Mouse (Mus musculus) forebrain, embryonic 16.5 days (tissue): ENCODE data around the gene Rapgef5. TPM values are rescaled to one million over a fixed set of nuclear protein-coding genes. Genes with fewer than 3 reads are reported as not detected.
A peak's percentile ranks its signal among the peaks of the same experiment; 100 is the strongest.

Experiments
- ATAC-seq: fragments of 200-750 bp; cut with Nextera tagmentation; 2 replicates; pipeline ENCODE4 v1.8.0; 2017; ENCODE audit warnings: mild to moderate bottlenecking, moderate library complexity
- H3K27ac ChIP-seq: fragments of 300-500 bp; sonication (generic); 2 replicates; pipeline ENCODE4 v1.5.1; 2014; ENCODE audit warnings: low read length, control low read depth
- H3K27me3 ChIP-seq: fragments of 300-500 bp; sonication (generic); replicated peaks from 2 replicates; pipeline ENCODE4 v1.6.1; 2014; ENCODE audit warnings: low read length; ENCODE audit not compliant: control insufficient read depth, insufficient read depth
- H3K36me3 ChIP-seq: fragments of 300-500 bp; sonication (generic); 2 replicates; pipeline ENCODE4 v1.6.1; 2014; ENCODE audit not compliant: control insufficient read depth, insufficient read depth
- H3K4me1 ChIP-seq: fragments of 300-500 bp; sonication (generic); replicated peaks from 2 replicates; pipeline ENCODE4 v1.6.1; 2014; ENCODE audit warnings: low read length; ENCODE audit not compliant: control insufficient read depth, insufficient read depth
- H3K4me2 ChIP-seq: fragments of 300-500 bp; sonication (generic); 2 replicates; pipeline ENCODE4 v1.6.1; 2014; ENCODE audit warnings: mild to moderate bottlenecking, low read length, control low read depth
- H3K4me3 ChIP-seq: fragments of 300-500 bp; sonication (generic); replicated peaks from 2 replicates; pipeline ENCODE4 v1.5.1; 2014; ENCODE audit warnings: mild to moderate bottlenecking, low read length, control low read depth
- H3K9ac ChIP-seq: fragments of 300-500 bp; sonication (generic); replicated peaks from 2 replicates; pipeline ENCODE4 v1.6.1; 2014; ENCODE audit warnings: low read depth, low read length, control low read depth
- H3K9me3 ChIP-seq: fragments of 300-500 bp; sonication (generic); 2 replicates; pipeline ENCODE4 v1.6.1; 2016; ENCODE audit warnings: low read length; ENCODE audit not compliant: control insufficient read depth
- WGBS: fragments of 180-500 bp; shearing (Covaris S2); extraction: QIAGEN DNeasy Blood & Tissue Kit; methylation state at CpG from one replicate; pipeline ENCODE4 v1.1.7; 2014; 5-methylcytosine and 5-hydroxymethylcytosine counted together
- polyA plus RNA-seq: library from polyadenylated mRNA; unstranded; fragments of >200 nt; fragmentation: Nextera tagmentation; extraction: Ambion mirVana; gene quantifications from 2 replicates; pipeline ENCODE4 v1.2.1, GENCODE M21; 2015

Rapgef5 gene
- polyA plus RNA-seq, 1 experiment from 2014 or later, result 36.6 TPM

GRCm38 (mm10) chr12:117728178-117728611 is 211.9 kb downstream of the Rapgef5 start:
- Histone ChIP-seq H3K9ac (no peak overlapping the region), H3K4me2 (no peak overlapping the region), H3K27me3 (no peaks in the 10 kb centered on the region), H3K4me3 (no peak overlapping the region), H3K4me1 (peaks cover 4% of the 10 kb centered on the region; the same call in 1 of the 2 replicates), H3K27ac (peak overlapping the region; percentile 3; the same call in 1 of the 2 replicates), H3K36me3 (peaks cover 2% of the 10 kb centered on the region; the same call in 1 of the 2 replicates), H3K9me3 (no peaks in the 10 kb centered on the region)
- peak; percentile 75 for ATAC-seq
- 39% methylated on average over 3 of the region's 3 CpGs for WGBS

DNA sequence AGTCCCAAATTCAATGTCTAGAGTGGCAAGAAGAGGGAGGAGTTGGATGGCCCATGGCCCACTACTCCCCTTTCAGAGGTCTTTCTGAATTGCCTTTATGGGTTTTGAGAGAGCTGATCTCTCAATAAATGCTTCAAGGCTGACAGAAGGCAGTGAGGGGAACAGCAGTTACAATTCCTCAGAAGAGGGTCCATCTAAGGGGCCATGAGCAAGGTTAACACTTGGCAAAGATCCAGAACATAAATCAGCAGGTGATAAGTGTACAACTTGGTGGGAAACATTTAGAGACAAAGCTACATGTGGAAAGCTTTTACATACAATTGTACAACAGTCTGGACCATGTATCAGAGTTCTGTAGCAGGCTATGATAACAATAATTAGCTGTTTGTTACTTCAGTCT is 217.3 kb downstream of the Rapgef5 start:
- Histone ChIP-seq H3K4me2 (no peak overlapping the region), H3K27ac (no peak overlapping the region), H3K4me3 (no peak overlapping the region), H3K4me1 (peaks cover 20% of the 10 kb centered on the region), H3K36me3 (no peaks in the 10 kb centered on the region), H3K27me3 (no peaks in the 10 kb centered on the region), H3K9me3 (no peaks in the 10 kb centered on the region), H3K9ac (no peak overlapping the region)
- ATAC-seq, result no peak

GRCm38 (mm10) chr12:117736130-117736529 is 219.9 kb downstream of the Rapgef5 start:
- 95% methylated on average over 3 of the region's 3 CpGs for WGBS
- no peak overlapping the region for H3K9ac ChIP-seq
- no peak for ATAC-seq
- H3K4me1 ChIP-seq, result peaks cover 20% of the 10 kb centered on the region
- no peaks in the 10 kb centered on the region for H3K27me3 ChIP-seq
- no peak overlapping the region for H3K4me2 ChIP-seq
- H3K36me3 ChIP-seq, result peaks cover 4% of the 10 kb centered on the region
- H3K9me3 ChIP-seq, result no peaks in the 10 kb centered on the region
- no peak overlapping the region for H3K27ac ChIP-seq
- H3K4me3 ChIP-seq, result no peak overlapping the region

GRCm38 (mm10) chr12:117736928-117737327 is 220.6 kb downstream of the Rapgef5 start:
- WGBS, result 10% methylated on average over 2 of the region's 2 CpGs
- Histone ChIP-seq H3K4me2 (no peak overlapping the region), H3K9ac (no peak overlapping the region), H3K27ac (peak overlapping the region; percentile 39), H3K4me3 (no peak overlapping the region), H3K27me3 (no peaks in the 10 kb centered on the region), H3K9me3 (no peaks in the 10 kb centered on the region), H3K4me1 (peaks cover 20% of the 10 kb centered on the region), H3K36me3 (peaks cover 4% of the 10 kb centered on the region)
- peak; percentile 94 for ATAC-seq

DNA sequence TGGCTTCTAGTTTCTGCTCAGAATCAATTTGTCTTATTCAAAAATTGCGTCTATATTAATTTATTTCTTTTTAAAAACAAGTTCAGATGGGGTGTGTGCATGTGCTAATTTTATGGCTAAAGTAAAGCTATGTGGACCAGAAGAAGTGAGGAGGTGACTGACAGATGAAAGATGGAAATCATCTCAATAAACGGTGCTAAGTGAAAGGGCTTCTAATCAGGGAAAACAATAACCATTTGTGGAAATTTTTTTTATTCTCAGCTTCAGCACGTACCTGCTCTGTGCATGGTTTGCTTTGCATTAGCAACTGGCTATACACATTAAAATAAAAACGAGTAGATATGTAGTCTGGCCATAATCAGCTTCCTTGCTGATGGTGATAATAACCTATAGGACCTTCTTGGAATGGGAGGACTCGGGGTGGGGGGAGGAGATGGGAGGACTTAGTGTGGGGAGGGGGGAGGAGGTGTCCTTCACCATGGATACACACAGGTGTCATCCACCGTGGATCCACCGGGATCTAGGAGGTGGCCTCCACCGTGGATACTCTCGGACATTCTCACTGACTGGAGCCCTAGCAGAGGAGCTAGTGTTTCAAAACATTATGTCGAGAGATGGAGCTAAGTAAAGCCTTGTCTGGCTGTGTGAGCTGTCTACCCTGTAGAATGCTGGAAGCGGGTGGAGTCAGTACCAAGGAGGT is 221.2 kb downstream of the Rapgef5 start:
- no peak overlapping the region for H3K4me3 ChIP-seq
- ATAC-seq, result peak; percentile 26; the same call in 1 of the 2 replicates
- H3K27me3 ChIP-seq, result no peaks in the 10 kb centered on the region
- no peak overlapping the region for H3K4me2 ChIP-seq
- 68% methylated on average over 11 of the region's 11 CpGs for WGBS
- no peaks in the 10 kb centered on the region for H3K9me3 ChIP-seq
- peaks cover 4% of the 10 kb centered on the region for H3K36me3 ChIP-seq
- H3K9ac ChIP-seq, result no peak overlapping the region
- peak overlapping the region; percentile 39 for H3K27ac ChIP-seq
- H3K4me1 ChIP-seq, result peaks cover 20% of the 10 kb centered on the region

GRCm38 (mm10) chr12:117742487-117742886 is 226.2 kb downstream of the Rapgef5 start:
- no peak overlapping the region for H3K4me2 ChIP-seq
- peaks cover 5% of the 10 kb centered on the region for H3K4me1 ChIP-seq
- WGBS, result 75% methylated on average over 1 of the region's 1 CpGs
- H3K9me3 ChIP-seq, result no peaks in the 10 kb centered on the region
- H3K27me3 ChIP-seq, result no peaks in the 10 kb centered on the region
- ATAC-seq, result no peak
- H3K4me3 ChIP-seq, result no peak overlapping the region
- H3K27ac ChIP-seq, result no peak overlapping the region
- peaks cover 4% of the 10 kb centered on the region for H3K36me3 ChIP-seq
- no peak overlapping the region for H3K9ac ChIP-seq

DNA sequence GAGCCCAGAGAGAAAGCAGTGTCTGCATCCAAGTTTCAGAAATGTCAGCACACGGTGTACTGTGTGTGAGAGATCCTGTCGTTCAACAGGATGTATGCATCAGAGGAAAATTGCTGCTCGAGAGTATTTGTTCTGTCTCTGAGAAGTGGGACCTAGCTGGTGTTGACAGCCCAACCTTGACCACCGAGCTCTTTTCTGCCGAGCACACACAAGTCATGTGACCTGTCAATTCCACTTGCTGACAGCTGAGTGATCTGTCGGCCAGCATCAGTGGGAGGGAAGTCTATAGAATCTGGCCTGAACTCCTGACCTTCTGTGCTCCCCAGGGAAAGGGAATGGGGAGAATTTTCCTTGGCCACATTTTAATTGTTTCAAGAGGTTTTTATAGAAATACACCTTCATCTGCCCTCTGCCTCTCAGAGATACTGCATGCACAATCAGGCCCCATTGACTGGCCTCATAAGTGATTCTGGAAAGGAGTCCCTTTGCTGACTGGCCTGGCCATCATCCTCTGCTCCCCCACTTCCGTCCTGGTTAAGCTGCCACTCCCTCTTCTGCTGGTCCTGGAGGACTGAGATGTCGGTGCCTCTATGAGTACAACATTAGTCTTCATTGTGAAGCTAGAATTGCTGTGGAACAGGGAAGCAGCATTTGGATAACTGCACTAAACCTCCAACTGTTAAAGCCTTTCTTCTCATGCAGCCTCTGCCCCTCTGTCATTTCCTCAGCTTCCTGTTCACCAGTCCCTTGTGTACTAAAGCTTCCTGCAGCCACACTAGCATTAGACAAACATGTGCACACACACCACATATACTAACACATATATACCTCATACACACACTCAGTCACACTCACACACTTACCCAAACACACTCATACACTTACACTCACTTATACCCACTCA is 228.6 kb downstream of the Rapgef5 start:
- no peak for ATAC-seq
- H3K36me3 ChIP-seq, result peaks cover 1% of the 10 kb centered on the region

GRCm38 (mm10) chr12:117746611-117747010 is 230.3 kb downstream of the Rapgef5 start:
- H3K9me3 ChIP-seq, result no peaks in the 10 kb centered on the region
- H3K9ac ChIP-seq, result no peak overlapping the region
- no peak overlapping the region for H3K4me3 ChIP-seq
- H3K36me3 ChIP-seq, result no peaks in the 10 kb centered on the region; the same call in none of the 2 replicates
- no peak for ATAC-seq
- H3K4me2 ChIP-seq, result no peak overlapping the region
- H3K27ac ChIP-seq, result no peak overlapping the region
- 86% methylated on average over 7 of the region's 7 CpGs for WGBS
- H3K4me1 ChIP-seq, result peaks cover 9% of the 10 kb centered on the region
- no peaks in the 10 kb centered on the region for H3K27me3 ChIP-seq

More for the DNA sequence above, 228.6 kb downstream of the Rapgef5 start:
- Histone ChIP-seq H3K4me1 (no peaks in the 10 kb centered on the region), H3K27ac (no peak overlapping the region), H3K9me3 (no peaks in the 10 kb centered on the region), H3K9ac (no peak overlapping the region), H3K4me2 (no peak overlapping the region), H3K4me3 (no peak overlapping the region), H3K27me3 (no peaks in the 10 kb centered on the region)
- WGBS, result 39% methylated on average over 8 of the region's 8 CpGs

- H3K9me3 ChIP-seq, result no peaks in the 10 kb centered on the region
- peak; percentile 21 for ATAC-seq
- H3K9ac ChIP-seq, result peak overlapping the region; percentile 5
- 32% methylated on average over 9 of the region's 9 CpGs for WGBS
- H3K36me3 ChIP-seq, result no peaks in the 10 kb centered on the region; the same call in none of the 2 replicates
- peaks cover 15% of the 10 kb centered on the region for H3K4me1 ChIP-seq
- H3K27me3 ChIP-seq, result no peaks in the 10 kb centered on the region
- H3K4me2 ChIP-seq, result peak overlapping the region; percentile 42; the same call in 1 of the 2 replicates
- peak overlapping the region; percentile 38 for H3K27ac ChIP-seq
- no peak overlapping the region for H3K4me3 ChIP-seq
Measured at GRCm38 (mm10) chr12:117751045-117751444, 234.8 kb downstream of the Rapgef5 start.
